Mouse (Mus musculus): ENCODE data around the gene Kif27.

The Kif27 gene

GRCm38 (mm10) chr13:58364353-58365175 lies 5.6 kb upstream of the Kif27 start:
- DNase-seq = no peak

DNA sequence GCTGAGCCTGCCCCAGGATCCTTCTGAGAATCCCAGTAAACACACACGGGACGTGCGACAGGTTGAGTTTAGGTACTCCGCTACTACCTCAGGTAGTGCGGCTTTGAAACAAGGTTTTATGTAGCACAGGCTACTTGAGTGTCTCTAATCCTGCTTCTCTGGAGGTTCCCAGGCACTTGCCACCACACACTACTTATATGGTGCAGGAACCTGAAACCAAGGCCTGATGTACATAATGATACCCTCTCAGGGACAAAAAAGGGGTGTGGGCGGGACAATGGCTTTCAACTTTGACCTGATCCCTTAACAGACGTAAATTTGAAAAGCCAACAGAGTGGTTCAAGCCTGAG lies 357 bp upstream of the Kif27 start:
- DNase-seq = peak in 1 of 2 experiments; percentile 5

GRCm38 (mm10) chr13:58352996-58353395 lies 5.9 kb downstream of the Kif27 start:
- DNase-seq = no peak

GRCm38 (mm10) chr13:58350606-58351005 lies 8.3 kb downstream of the Kif27 start:
- no peak for DNase-seq

- DNase-seq = no peak
Observed at GRCm38 (mm10) chr13:58344505-58344904, 14.4 kb downstream of the Kif27 start.

GRCm38 (mm10) chr13:58337456-58337855 lies 21.5 kb downstream of the Kif27 start:
- DNase-seq = no peak

GRCm38 (mm10) chr13:58334116-58334515 lies 24.8 kb downstream of the Kif27 start:
- no peak for DNase-seq

- no peak for DNase-seq
Observed at GRCm38 (mm10) chr13:58317768-58318167, 41.2 kb downstream of the Kif27 start.

GRCm38 (mm10) chr13:58314991-58315390 lies 43.9 kb downstream of the Kif27 start:
- no peak for DNase-seq

DNA sequence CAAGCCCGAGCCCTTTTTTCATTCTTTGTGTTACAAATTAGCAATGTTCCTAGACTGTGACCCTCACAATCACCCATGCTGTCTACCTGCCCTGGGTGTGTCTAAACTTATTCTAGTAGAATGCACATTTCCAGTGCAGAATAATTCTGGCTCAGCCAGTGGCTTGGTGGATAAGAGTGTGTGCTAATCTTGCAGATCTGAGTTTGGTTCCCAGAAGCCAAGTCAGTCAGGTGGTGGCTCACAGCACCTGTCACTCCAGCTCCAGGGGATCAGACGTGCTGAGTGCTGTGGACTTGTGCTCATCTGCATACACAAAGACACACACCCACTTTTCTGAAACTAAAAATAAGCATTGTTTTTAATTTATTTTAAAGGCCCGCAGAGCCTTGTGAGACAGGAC lies 45.2 kb downstream of the Kif27 start:
- DNase-seq = no peak

DNA sequence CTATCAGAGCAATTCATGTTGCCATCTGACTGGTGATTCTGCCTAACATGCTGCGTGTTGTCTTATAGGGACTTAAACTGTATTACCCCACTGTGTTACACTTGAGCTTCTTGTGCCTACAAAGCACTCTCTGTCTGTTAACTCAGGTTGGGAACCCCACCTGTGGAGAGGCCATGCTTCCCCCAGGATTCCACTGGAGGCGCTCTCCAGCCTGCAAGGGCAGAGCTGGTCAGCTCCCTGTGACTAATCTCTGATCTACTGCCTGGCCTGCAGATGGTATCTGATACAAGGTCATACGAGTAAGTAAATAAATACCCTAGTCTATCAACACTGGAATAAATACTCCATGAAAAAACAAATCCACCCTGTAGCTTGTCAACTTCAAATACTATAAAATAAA lies 47.6 kb downstream of the Kif27 start:
- no peak for DNase-seq

- DNase-seq = no peak
Observed at GRCm38 (mm10) chr13:58309499-58309898, 49.4 kb downstream of the Kif27 start.

DNA sequence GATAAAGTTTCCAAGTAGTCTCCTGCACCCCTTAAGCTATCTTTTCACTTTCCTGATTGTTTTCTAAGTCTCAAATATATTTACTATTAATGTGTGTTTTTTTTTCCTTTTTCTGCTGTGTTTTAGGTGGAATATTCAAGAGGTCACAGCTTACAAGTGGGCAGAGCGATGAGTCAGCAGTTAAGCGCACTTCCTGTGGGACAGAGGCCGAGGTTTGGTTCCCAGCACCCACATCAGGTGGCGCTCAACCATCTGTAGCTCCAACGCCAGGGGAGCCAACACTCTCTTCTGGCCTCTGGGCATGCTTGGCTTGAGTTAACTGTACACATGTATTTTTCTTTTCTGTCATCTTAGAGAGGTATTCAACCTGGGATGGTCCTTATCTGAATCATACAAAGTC lies 51.5 kb downstream of the Kif27 start:
- no peak for DNase-seq

GRCm38 (mm10) chr13:58305230-58305629 lies 53.7 kb downstream of the Kif27 start:
- no peak for DNase-seq

DNA sequence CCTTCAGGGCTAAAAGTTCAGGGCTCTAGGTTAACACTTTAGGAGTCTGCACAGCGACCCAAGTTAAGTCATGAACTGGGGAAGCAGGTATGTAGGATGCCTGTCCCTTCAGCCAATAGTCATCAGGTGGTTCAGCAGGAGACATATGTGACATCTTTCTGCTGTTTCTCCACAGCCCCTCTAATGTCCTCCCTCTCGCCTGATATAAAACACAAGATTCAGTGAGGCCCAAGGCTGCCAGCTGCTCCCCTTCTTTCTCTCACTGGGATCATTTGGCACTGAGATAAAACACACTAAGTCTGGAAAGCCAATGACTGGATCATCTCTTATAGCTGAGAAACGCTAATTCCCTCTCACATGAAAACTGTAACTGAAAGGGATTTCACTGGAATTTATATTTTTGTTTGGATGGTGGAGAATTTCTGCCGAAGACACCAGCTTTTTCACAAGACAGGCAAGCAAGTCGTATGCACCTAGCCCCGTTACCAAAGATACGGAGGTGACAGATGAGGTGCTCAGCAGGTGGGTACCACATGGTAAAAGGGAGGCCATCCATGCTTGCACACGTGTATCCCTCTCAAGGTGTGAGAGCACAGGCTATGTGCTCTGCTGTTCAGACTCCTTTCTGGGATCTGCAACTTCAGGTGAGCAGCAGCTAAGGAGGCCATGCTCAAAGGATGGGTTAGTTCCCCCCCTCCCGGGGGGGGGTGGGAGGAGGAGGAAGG lies 56.3 kb downstream of the Kif27 start:
- peak; percentile 42 to 58 for DNase-seq

GRCm38 (mm10) chr13:58301961-58302360 lies 57.0 kb downstream of the Kif27 start:
- DNase-seq = no peak

GRCm38 (mm10) chr13:58298756-58299155 lies 60.2 kb downstream of the Kif27 start:
- DNase-seq = no peak

DNA sequence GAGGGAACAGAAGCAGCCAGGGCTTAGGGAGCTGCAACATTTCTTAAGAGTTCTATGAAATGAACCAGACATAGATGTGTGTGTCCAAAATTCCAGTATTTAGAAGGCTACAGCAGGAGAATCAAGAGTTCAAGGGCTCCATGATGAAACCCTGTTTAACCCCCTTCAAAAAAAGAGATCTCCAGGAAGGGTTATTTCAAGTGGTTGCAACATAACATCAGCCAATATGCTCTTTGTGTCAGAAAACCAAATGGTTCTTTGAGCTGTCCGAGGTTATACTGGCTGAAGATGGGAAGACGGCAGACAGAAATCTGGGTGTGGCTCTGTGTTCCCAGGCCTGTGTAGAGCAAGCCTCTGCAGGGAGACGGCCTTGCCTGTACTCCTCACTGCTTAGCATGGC lies 63.3 kb downstream of the Kif27 start:
- no peak for DNase-seq

DNA sequence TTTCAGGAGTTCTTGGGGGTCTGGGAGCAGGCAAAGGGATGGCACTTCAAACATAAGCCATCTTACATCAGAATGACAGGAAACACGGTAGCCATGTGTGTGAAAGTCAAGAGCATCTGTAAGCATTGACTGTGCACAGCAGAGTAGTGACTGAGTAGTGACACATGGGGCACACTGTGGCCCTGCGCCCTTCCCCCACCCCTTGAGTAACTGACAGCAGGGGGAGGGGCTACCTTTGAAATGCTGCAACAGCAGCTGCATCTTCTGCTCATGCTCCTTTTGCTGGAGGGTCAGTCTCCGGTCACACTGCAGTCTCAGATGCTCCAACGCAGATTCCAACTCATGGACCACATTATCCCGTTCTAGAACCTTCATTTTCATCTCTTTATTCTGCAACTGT lies 66.1 kb downstream of the Kif27 start:
- DNase-seq = no peak

DNA sequence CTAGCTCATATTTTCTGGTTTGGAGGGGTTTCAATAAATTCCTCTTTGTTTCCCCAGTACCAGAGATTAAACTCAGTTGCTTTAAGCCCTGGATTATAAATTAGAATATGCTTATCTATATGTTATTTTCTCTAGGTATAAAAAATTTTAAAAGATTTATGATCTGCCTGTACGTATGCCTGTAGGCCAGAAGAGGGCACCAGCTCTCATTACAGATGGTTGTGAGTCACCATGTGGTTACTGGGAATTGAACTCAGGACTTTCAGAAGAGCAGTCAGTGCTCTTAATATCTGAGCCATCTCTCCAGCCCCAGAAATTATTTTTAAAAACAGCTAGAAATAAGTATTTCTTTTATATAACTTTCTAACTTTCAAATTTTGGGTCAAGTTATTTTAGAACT lies 69.6 kb downstream of the Kif27 start:
- DNase-seq = no peak

DNA sequence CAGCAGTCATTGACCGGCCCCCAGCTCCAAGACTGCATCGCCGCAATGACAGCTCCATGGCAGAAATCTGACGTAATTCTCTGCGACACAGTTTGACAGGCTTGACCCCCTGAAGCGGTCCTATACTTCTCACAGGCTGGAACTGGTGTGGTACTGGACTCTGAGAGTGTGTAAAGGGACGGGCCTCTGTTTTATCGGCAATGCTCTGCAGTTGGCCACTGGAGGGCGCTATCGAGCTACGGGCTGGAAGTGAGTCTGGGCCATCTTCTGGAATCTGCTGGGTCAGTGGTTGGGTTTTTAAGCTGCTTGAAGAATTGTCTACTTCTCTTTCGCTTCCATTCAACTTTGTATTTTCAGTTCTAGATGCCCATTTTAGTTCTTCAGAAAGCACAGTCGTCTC lies 71.1 kb downstream of the Kif27 start:
- peak; percentile 76 to 81 for DNase-seq

GRCm38 (mm10) chr13:58283466-58283865 lies 75.5 kb downstream of the Kif27 start:
- DNase-seq = no peak

DNA sequence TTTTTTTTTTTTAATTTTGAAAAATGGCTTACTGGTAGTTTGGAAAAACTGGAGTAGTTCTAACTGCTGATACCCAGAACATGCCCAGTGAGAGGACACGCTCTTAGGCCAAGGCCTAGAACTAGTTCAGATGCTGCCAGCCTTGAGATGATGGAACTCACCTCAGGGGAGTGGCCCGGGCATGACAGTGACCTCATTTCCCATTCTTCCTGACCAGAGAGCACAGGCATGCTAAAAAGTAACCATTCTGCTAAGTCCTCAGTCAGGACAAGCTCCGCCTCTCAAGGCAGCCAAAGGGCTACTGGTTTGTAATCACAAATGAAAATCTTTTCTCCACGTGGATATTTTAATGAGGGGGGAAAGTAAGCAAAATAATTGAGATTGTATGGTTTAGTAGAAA lies 77.0 kb downstream of the Kif27 start:
- DNase-seq = no peak

- DNase-seq = no peak
Observed at GRCm38 (mm10) chr13:58280528-58280927, 78.4 kb downstream of the Kif27 start.

DNA sequence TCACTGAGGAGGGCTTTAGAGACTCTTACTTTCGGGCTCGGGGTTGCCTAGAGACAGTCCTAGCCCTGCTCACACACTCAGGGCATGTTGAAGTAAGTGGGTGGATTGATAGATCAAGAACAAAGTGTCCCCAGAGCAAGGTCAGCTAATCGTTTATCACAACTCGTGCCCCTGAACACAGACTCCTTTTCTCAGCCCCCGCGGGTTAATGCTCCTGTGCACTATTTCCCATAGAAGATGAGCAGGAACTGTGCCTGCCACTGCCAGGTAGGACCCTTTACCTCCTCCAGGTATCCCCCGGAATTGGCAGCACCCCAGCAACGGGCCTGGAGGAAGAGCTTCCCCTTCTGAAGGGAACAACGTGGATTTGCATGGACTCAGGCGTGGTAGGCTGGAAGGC lies 82.7 kb downstream of the Kif27 start:
- no peak for DNase-seq
